Mouse (Mus musculus) gastrocnemius, postnatal 10 days (tissue): ENCODE measurements around the gene 4921507P07Rik. TPM values are rescaled to one million over a fixed set of nuclear protein-coding genes. Genes with fewer than 3 reads are reported as not detected.
"Not testable (repeated sequence)": the region's sequence is repeated elsewhere in the genome, so short reads cannot be mapped to it uniquely, and the experiment has no call there.

ENCODE experiments used
- DNase-seq: peaks from one replicate; pipeline ENCODE4 v3.0.0; 2021; ENCODE audit warnings: mixed read lengths
- microRNA-seq, 2 experiments: library from miRNA; unstranded; fragments of <30 nt; microRNA quantifications; one replicate each; pipeline ENCODE4 v1.2.0; 2021
- total RNA-seq, 2 experiments: library from RNA; stranded (reverse); gene quantifications; 2 replicates each; pipeline ENCODE4 v1.2.3; 2021

Gene 4921507P07Rik
- total RNA-seq, 2 experiments from 2014 or later = 0.19 to 0.36 TPM

DNA sequence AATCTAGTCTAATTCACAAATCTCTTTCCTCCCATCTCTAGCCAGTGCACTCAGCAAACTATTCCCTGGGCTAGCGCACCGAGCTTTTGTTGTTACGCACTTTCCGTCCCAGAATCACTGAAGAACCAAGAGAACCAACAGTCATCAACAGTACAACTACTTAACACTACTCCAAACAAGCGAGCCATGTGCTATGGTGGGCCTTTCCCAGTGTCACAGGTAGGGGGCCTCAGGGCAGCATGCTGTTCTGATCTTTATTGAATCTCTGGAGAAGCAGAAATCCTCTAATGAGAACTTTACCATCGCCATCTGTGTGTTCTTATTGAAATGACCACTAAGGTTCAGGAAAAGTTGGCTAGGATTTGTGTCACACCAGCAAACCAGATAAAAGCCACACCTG lies 38.9 kb downstream of the 4921507P07Rik start:
- no peak for DNase-seq

DNA sequence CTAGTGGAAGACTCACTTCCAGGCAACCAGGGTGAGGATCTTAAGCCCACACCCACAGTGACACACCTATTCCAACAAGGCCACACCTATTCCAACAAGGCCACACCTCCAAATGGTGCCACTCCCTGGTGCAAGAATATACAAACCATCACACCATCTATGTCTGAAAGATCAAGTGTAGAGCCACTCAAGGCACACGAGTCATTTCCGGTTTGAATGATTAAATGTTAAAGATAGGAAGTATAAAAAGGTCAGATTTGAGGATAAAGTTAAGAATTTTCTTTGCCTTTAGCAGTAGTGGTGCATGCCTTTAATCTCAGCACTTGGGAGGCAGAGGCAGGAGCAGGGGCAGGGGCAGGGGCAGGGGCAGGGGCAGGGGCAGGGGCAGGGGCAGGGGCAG lies 42.2 kb downstream of the 4921507P07Rik start:
- DNase-seq = not testable (repeated sequence)

DNA sequence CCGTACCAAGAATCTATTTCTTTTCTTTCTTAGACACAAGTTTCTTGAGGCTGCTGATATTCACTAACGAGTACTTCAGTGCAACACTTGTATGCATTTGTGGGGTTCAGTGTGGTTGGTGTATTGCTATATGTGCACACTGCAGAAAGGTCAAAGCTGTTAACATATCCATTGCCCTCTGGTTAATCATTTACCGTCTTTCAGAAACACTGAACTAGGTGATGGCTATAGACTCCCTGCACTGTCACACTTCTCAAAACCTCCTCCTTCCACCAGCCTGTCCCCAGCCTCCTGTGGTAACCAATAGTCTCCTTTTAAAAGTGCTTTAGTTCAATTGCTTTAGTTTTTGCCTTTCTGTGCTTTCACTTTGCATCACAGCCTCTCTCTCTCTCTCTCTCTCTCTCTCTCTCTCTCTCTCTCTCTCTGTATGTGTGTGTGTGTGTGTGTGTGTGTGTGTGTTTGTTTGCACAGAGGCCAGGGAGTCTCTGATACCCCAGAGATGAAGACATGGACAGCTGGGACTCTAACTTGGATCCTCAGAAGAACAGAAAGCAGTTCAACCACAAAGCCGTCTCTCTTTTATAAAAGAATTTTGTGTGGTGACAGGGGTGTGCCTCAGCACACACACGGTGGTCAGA lies 43.4 kb downstream of the 4921507P07Rik start:
- no peak for DNase-seq

GRCm38 (mm10) chr6:50549791-50550190 lies 46.6 kb downstream of the 4921507P07Rik start:
- DNase-seq = no peak

- DNase-seq = no peak
Measured at GRCm38 (mm10) chr6:50549051-50549450, 47.4 kb downstream of the 4921507P07Rik start.

- DNase-seq = no peak
Measured at GRCm38 (mm10) chr6:50545412-50546043, 50.9 kb downstream of the 4921507P07Rik start.

DNA sequence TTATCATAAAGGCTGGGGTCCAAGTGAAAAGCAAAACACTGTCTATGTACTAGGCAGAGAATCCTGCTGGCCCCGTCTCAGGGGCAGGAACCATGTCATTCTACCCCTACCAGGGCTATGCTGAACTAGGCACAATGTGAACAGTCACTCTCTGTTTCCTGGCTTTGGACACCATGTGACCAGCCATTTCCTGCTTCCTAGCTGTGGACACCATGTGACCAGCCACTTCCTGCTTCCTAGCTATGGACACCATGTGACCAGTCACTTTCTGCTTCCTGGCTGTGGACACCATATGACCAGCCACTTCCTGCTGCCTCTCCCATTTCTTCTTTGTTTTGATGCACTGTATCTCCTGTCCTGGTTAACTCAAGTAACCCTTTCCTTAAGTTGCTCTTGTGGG lies 53.9 kb downstream of the 4921507P07Rik start:
- DNase-seq = no peak

GRCm38 (mm10) chr6:50539641-50540040 lies 56.8 kb downstream of the 4921507P07Rik start:
- DNase-seq = no peak

GRCm38 (mm10) chr6:50536461-50536892 lies 60.0 kb downstream of the 4921507P07Rik start:
- peak; percentile 88 for DNase-seq

GRCm38 (mm10) chr6:50535346-50535745 lies 61.1 kb downstream of the 4921507P07Rik start:
- no peak for DNase-seq

- DNase-seq = no peak
Measured at GRCm38 (mm10) chr6:50531920-50532319, 64.5 kb downstream of the 4921507P07Rik start.

GRCm38 (mm10) chr6:50531003-50531402 lies 65.4 kb downstream of the 4921507P07Rik start:
- no peak for DNase-seq

- DNase-seq = no peak
Measured at GRCm38 (mm10) chr6:50529194-50529593, 67.2 kb downstream of the 4921507P07Rik start.

DNA sequence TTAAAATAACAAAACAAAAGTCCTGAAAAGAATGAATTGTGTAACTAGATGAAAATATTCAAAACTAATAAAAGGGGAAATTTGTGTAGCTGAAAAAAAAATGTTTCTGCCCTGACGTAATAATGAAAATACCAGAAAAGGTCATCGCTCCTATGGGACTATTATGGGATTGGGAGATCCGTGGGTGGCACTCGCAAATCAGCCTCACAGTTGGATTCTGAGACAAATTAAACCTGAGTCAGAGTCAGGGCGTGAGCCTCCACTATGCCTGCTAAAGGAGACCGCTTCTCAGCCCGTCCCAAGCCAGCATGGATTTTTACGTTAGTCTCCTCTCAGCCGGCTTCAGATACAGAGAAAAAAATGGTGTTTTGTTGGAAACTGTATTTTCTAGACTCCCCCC lies 69.0 kb downstream of the 4921507P07Rik start:
- DNase-seq = no peak

GRCm38 (mm10) chr6:50526597-50527024 lies 69.8 kb downstream of the 4921507P07Rik start:
- peak; percentile 69 for DNase-seq

DNA sequence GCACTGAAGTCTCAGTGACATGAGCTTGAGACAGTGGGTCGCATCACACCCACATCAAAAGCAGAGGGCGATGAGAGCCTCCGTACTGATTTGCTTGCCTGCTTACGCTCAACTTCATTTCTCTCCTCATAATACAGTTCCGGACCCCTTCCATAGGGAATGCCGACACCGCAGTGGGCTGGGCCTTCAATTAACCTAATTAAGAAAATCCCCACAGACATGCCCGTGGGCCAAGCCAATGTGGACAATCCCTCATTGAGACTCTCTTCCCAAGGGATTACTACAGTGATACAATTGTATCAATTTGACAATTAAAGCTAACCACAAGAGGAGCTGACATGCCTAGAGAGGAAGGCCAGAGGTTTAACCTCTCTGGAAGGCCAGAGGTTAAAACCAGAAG lies 70.6 kb downstream of the 4921507P07Rik start:
- DNase-seq = no peak

GRCm38 (mm10) chr6:50524261-50524896 lies 72.1 kb downstream of the 4921507P07Rik start:
- no peak for DNase-seq

Small RNA genes within 50 kb of the gene (microRNA-seq; reads per million reads assigned to microRNA genes)
- 0 reads per million in 2 experiments for gene Mir6371

Other genes starting within 250 kb of the 4921507P07Rik start
- 1 to 10 TPM; 7.1 to 7.3 TPM for gene Osbpl3, start 140.4 kb downstream of the 4921507P07Rik start, total RNA-seq
- 10 to 100 TPM; 77.5 to 85.0 TPM for gene Cycs, start 30.1 kb downstream of the 4921507P07Rik start, total RNA-seq
- not detected for gene Npvf, start 57.8 kb upstream of the 4921507P07Rik start, total RNA-seq